Mouse (Mus musculus) liver, postnatal 0 days (tissue): Measurements from ENCODE around the gene Ehbp1.

Experiments used
- CTCF ChIP-seq: sonication (generic); IDR thresholded peaks from 2 replicates; pipeline ENCODE4 v1.5.1; 2016; ENCODE audit warnings: antibody characterized with exemption, low read depth
- EP300 ChIP-seq: IDR thresholded peaks from 2 replicates; pipeline ENCODE4 v1.6.1; 2016; ENCODE audit warnings: antibody characterized with exemption, low read depth, mild to moderate bottlenecking

DNA sequence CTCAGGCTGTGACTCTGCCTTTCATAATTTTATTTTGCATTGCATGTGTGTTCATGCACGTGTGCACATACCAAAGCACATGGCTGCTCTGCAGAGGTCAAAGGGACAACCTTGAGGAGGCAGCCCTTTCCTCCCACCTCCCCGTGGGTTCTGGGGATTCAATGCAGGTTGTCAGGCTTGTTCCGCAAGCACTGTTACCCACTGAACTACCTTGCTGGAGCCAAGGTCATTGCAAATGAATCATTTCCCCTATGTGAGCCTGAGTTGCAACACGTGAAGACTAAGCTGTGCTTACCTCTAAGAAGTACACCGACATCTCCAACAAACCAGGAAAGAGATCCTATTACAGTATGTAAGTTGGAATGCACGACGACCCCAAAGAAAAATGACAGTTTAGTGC lies 291.2 kb downstream of the Ehbp1 start:
- TF ChIP-seq EP300 (no peak), CTCF (no peak)
